Mouse (Mus musculus) heart, embryonic 15.5 days (tissue): ENCODE results near the gene Foxk2. TPM values are rescaled to one million over a fixed set of nuclear protein-coding genes. Genes with fewer than 3 reads are reported as not detected.
"Not testable (repeated sequence)": the region's sequence is repeated elsewhere in the genome, so short reads cannot be mapped to it uniquely, and the experiment has no call there.

Source experiments
- ATAC-seq: fragments of 200-750 bp; cut with Nextera tagmentation; replicated peaks from 2 replicates; pipeline ENCODE4 v1.8.0; 2017; ENCODE audit warnings: low read depth, moderate TSS enrichment; ENCODE audit not compliant: insufficient number of reproducible peaks, insufficient read depth, low FRiP score
- H3K27ac ChIP-seq: fragments of 300-500 bp; sonication (generic); 2 replicates; pipeline ENCODE4 v1.5.1; 2015; ENCODE audit warnings: mild to moderate bottlenecking, inconsistent platforms
- H3K27me3 ChIP-seq: fragments of 300-500 bp; sonication (generic); 2 replicates; pipeline ENCODE4 v1.6.1; 2015; ENCODE audit warnings: inconsistent platforms
- H3K36me3 ChIP-seq: fragments of 300-500 bp; sonication (generic); 2 replicates; pipeline ENCODE4 v1.6.1; 2015; ENCODE audit warnings: mild to moderate bottlenecking, inconsistent platforms
- H3K4me1 ChIP-seq: fragments of 300-500 bp; sonication (generic); replicated peaks from 2 replicates; pipeline ENCODE4 v1.6.1; 2015; ENCODE audit warnings: inconsistent platforms
- H3K4me2 ChIP-seq: fragments of 300-500 bp; sonication (generic); 2 replicates; pipeline ENCODE4 v1.6.1; 2015; ENCODE audit warnings: inconsistent platforms, mild to moderate bottlenecking, moderate library complexity
- H3K4me3 ChIP-seq: fragments of 300-500 bp; sonication (generic); 2 replicates; pipeline ENCODE4 v1.5.1; 2015; ENCODE audit warnings: mild to moderate bottlenecking, inconsistent platforms
- H3K9ac ChIP-seq: fragments of 300-500 bp; sonication (generic); 2 replicates; pipeline ENCODE4 v1.6.1; 2015; ENCODE audit warnings: mild to moderate bottlenecking, inconsistent platforms
- H3K9me3 ChIP-seq: fragments of 300-500 bp; sonication (generic); replicated peaks from 2 replicates; pipeline ENCODE4 v1.6.1; 2016; ENCODE audit warnings: inconsistent platforms
- WGBS: fragments of 180-500 bp; shearing (Covaris S2); methylation state at CpG from one replicate; pipeline ENCODE4 v1.1.7; 2015; ENCODE audit warnings: mixed read lengths; 5-methylcytosine and 5-hydroxymethylcytosine counted together
- polyA plus RNA-seq: library from polyadenylated mRNA; unstranded; fragments of >200 nt; fragmentation: Nextera tagmentation; extraction: Ambion mirVana; gene quantifications from 2 replicates; pipeline ENCODE4 v1.2.1, GENCODE M21; 2015

The Foxk2 gene
- polyA plus RNA-seq, 1 experiment from 2014 or later: 5.7 TPM

- Histone ChIP-seq H3K4me2 (no peak overlapping the region), H3K27ac (no peak overlapping the region), H3K27me3 (no peaks in the 10 kb centered on the region), H3K36me3 (peaks cover 68% of the 10 kb centered on the region), H3K9ac (no peak overlapping the region), H3K4me1 (no peaks in the 10 kb centered on the region), H3K4me3 (no peak overlapping the region), H3K9me3 (no peaks in the 10 kb centered on the region)
- ATAC-seq: no peak
- WGBS: 92% methylated on average over 3 of the region's 3 CpGs
Measured at GRCm38 (mm10) chr11:121289859-121290258, 30.1 kb downstream of the Foxk2 start.

DNA sequence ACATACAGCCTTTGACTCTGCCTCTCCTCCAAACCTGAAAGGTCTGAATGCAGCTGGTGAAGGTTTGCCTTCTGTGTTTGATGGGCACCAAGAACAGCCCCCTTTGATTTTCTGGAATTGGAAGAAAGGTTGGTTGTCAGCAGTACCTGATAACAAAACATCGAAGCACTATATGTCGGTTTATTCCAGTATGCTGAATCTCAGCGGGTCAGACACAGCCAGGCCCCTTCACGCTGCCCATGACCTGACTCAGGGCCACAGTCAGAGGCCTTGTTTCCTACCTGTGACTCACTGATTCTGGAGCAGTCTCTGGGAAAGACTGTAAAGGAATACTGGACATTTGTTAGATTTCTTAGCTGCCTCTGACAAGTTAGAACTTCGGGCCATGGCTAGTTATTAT is 35.0 kb downstream of the Foxk2 start:
- Histone ChIP-seq H3K4me3 (no peak overlapping the region), H3K27ac (no peak overlapping the region), H3K27me3 (no peaks in the 10 kb centered on the region), H3K36me3 (peaks cover 66% of the 10 kb centered on the region), H3K9ac (no peak overlapping the region), H3K4me1 (no peaks in the 10 kb centered on the region), H3K9me3 (no peaks in the 10 kb centered on the region), H3K4me2 (no peak overlapping the region)
- WGBS: 93% methylated on average over 5 of the region's 5 CpGs
- ATAC-seq: no peak

DNA sequence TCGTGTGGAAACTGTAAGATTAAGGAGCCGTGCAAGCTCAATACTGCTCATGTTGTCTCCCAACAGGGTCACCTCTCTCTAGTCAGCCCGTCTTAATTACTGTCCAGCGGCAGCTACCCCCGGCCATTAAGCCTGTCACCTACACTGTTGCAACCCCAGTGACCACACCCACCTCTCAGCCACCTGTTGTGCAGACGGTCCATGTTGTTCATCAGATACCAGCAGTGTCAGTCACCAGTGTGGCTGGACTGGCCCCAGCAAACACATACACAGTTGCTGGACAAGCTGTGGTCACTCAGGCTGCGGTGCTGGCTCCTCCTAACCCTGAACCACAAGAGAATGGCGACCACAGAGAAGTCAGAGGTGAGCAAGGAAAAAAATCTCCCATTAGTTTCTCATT is 38.7 kb downstream of the Foxk2 start:
- WGBS: 85% methylated on average over 8 of the region's 8 CpGs
- no peak overlapping the region for H3K4me2 ChIP-seq
- no peaks in the 10 kb centered on the region for H3K9me3 ChIP-seq
- no peak overlapping the region for H3K9ac ChIP-seq
- H3K36me3 ChIP-seq: peaks cover 77% of the 10 kb centered on the region
- H3K27me3 ChIP-seq: no peaks in the 10 kb centered on the region
- no peak overlapping the region for H3K27ac ChIP-seq
- no peaks in the 10 kb centered on the region for H3K4me1 ChIP-seq
- ATAC-seq: no peak
- no peak overlapping the region for H3K4me3 ChIP-seq

GRCm38 (mm10) chr11:121300265-121300664 is 40.5 kb downstream of the Foxk2 start:
- Histone ChIP-seq H3K9me3 (no peaks in the 10 kb centered on the region), H3K27ac (no peak overlapping the region), H3K4me3 (no peak overlapping the region), H3K4me2 (no peak overlapping the region), H3K36me3 (peaks cover 81% of the 10 kb centered on the region), H3K9ac (no peak overlapping the region), H3K4me1 (no peaks in the 10 kb centered on the region), H3K27me3 (no peaks in the 10 kb centered on the region)
- 87% methylated on average over 9 of the region's 9 CpGs for WGBS
- no peak for ATAC-seq

- H3K9me3 ChIP-seq: 0 out of 2 replicates have a peak, but pooled peaks cover 1% of the 10 kb centered on the region
- no peaks in the 10 kb centered on the region for H3K4me1 ChIP-seq
- H3K9ac ChIP-seq: no peak overlapping the region
- H3K27me3 ChIP-seq: no peaks in the 10 kb centered on the region
- 89% methylated on average over 6 of the region's 6 CpGs for WGBS
- no peak overlapping the region for H3K4me3 ChIP-seq
- H3K4me2 ChIP-seq: no peak overlapping the region
- no peak overlapping the region for H3K27ac ChIP-seq
- ATAC-seq: no peak
- H3K36me3 ChIP-seq: peaks cover 82% of the 10 kb centered on the region
Measured at GRCm38 (mm10) chr11:121305371-121305770, 45.6 kb downstream of the Foxk2 start.

- Histone ChIP-seq H3K36me3 (peaks cover 78% of the 10 kb centered on the region), H3K4me3 (no peak overlapping the region), H3K4me1 (no peaks in the 10 kb centered on the region), H3K9ac (no peak overlapping the region), H3K9me3 (0 out of 2 replicates have a peak, but pooled peaks cover 4% of the 10 kb centered on the region), H3K4me2 (no peak overlapping the region), H3K27me3 (no peaks in the 10 kb centered on the region), H3K27ac (no peak overlapping the region)
- 95% methylated on average over 8 of the region's 8 CpGs for whole genome bisulfite sequencing
- ATAC-seq: no peak
Measured at GRCm38 (mm10) chr11:121306608-121307007, 46.8 kb downstream of the Foxk2 start.

- WGBS: 95% methylated on average over 6 of the region's 6 CpGs
- peaks cover 67% of the 10 kb centered on the region for H3K36me3 ChIP-seq
- not testable (repeated sequence) for H3K27ac ChIP-seq, ATAC-seq, H3K9ac ChIP-seq, H3K27me3 ChIP-seq, H3K4me2 ChIP-seq, H3K9me3 ChIP-seq, H3K4me1 ChIP-seq, H3K4me3 ChIP-seq
Measured at GRCm38 (mm10) chr11:121307712-121308111, 47.9 kb downstream of the Foxk2 start.

DNA sequence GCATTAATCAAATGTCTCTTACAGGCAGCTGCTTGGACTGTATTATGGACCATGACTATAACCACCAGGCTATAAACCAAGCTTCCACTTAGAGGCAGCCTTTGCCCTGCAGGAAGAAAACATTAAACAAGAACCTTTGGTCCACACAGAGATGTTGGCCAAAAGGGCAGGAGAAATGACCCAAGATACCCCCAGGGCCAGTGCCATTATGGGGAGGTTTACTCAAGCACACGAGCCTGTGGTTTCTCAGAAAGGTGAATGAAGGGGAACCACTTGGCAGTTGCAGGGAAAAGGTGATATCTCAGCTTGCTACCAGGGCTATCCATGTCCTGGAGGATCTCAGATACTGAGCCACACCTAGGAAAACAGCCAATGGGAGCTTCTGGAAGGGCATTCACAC is 66.2 kb downstream of the Foxk2 start:
- Histone ChIP-seq H3K4me1 (no peaks in the 10 kb centered on the region), H3K27me3 (no peaks in the 10 kb centered on the region), H3K4me3 (no peak overlapping the region), H3K9me3 (no peaks in the 10 kb centered on the region), H3K4me2 (no peak overlapping the region), H3K27ac (no peak overlapping the region), H3K9ac (no peak overlapping the region), H3K36me3 (peaks cover 37% of the 10 kb centered on the region)
- WGBS: 60% methylated on average over 1 of the region's 1 CpGs
- ATAC-seq: no peak

- H3K36me3 ChIP-seq: peaks cover 37% of the 10 kb centered on the region
- H3K4me1 ChIP-seq: no peaks in the 10 kb centered on the region
- WGBS: 92% methylated on average over 5 of the region's 5 CpGs
- H3K4me2 ChIP-seq: no peak overlapping the region
- no peaks in the 10 kb centered on the region for H3K27me3 ChIP-seq
- no peaks in the 10 kb centered on the region for H3K9me3 ChIP-seq
- no peak for ATAC-seq
- H3K27ac ChIP-seq: no peak overlapping the region
- H3K4me3 ChIP-seq: no peak overlapping the region
- no peak overlapping the region for H3K9ac ChIP-seq
Measured at GRCm38 (mm10) chr11:121326681-121327080, 66.9 kb downstream of the Foxk2 start.

- no peak for ATAC-seq
- Histone ChIP-seq H3K9me3 (no peaks in the 10 kb centered on the region), H3K4me1 (no peaks in the 10 kb centered on the region), H3K27me3 (no peaks in the 10 kb centered on the region), H3K4me3 (no peak overlapping the region), H3K9ac (no peak overlapping the region), H3K27ac (no peak overlapping the region), H3K36me3 (peaks cover 46% of the 10 kb centered on the region), H3K4me2 (no peak overlapping the region)
- 93% methylated on average over 9 of the region's 9 CpGs for WGBS
Measured at GRCm38 (mm10) chr11:121328206-121328605, 68.4 kb downstream of the Foxk2 start.

DNA sequence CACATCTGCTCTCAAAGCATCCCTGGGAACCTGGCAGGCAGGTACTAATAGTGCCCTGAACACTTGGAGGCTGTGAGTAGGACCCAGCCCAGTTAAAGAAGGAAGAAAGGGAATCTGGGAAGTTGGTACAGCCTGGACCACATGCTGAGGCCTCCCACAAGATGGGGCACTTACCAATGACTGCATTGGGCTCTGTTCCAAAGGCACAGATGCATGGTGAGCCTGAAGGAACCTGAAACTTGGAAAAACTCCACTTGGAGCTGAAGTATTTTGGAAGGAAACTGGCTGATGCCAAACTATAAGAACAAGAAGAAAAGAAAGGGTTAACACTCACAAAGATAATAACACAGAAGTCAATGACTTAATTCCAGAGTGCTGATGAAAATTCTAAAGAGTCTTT is 68.8 kb downstream of the Foxk2 start:
- H3K4me3 ChIP-seq: no peak overlapping the region
- no peak overlapping the region for H3K27ac ChIP-seq
- peaks cover 46% of the 10 kb centered on the region for H3K36me3 ChIP-seq
- no peaks in the 10 kb centered on the region for H3K4me1 ChIP-seq
- H3K27me3 ChIP-seq: no peaks in the 10 kb centered on the region
- no peak overlapping the region for H3K9ac ChIP-seq
- ATAC-seq: no peak
- no peak overlapping the region for H3K4me2 ChIP-seq
- H3K9me3 ChIP-seq: no peaks in the 10 kb centered on the region

DNA sequence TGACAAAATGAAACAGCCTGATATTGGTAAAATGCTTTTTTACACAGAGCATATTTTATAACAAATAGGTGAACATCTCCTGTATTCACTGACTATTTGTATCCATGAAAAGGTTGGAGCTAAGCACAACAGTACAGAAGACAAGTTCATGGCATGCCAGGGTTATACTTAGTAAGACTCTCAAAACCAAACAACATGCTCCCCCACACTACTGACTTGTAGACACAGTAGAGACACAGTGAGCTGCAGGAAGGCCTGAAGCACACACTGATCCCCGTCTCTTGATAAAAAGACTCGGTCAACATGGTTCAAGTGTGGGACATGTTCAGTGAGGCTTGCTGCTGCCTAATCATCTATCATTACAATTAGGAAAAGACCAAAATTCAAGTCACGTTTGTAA is 71.9 kb downstream of the Foxk2 start:
- peaks cover 53% of the 10 kb centered on the region for H3K36me3 ChIP-seq
- H3K4me1 ChIP-seq: no peaks in the 10 kb centered on the region
- H3K27ac ChIP-seq: no peak overlapping the region
- no peaks in the 10 kb centered on the region for H3K9me3 ChIP-seq
- 73% methylated on average over 3 of the region's 3 CpGs for WGBS
- H3K4me3 ChIP-seq: no peak overlapping the region
- no peak overlapping the region for H3K4me2 ChIP-seq
- H3K27me3 ChIP-seq: no peaks in the 10 kb centered on the region
- no peak overlapping the region for H3K9ac ChIP-seq
- ATAC-seq: no peak
